Mouse (Mus musculus): ENCODE results near the gene Grap2.

GRCm38 (mm10) chr15:80693492-80693891, 121.1 kb downstream of the Grap2 start:
- TF ChIP-seq POLR2A (IDR thresholded peaks at IDR 0.05; ENCODE audit: extremely low read depth, insufficient read depth, low read length) (no peak), CTCF (IDR thresholded peaks at IDR 0.05; ENCODE audit: extremely low read depth, insufficient read depth, low read length) (no peak)
